Comparison of ENCODE assay signal across 8 mouse cellular contexts in genomic region chr11:119228846-119229626, GRCm38 (mm10). TPM values are rescaled to one million over a fixed set of nuclear protein-coding genes. Genes with fewer than 3 reads are reported as not detected.
DNase-seq lines count a peak whose midpoint lies in the region; ATAC-seq lines count a peak whose summit lies in the region.

No protein-coding gene starts in this region.

- H3K4me2 ChIP-seq in lung, embryonic 16.5 days (ENCODE audit: low read depth, low read length): peak overlapping the region; percentile 98

- DNase-seq in CD8-positive naive resting alpha-beta T cell, adult 2 months (ENCODE audit: low read depth in 2 of 2, low spot score in 2 of 2): peak; percentile 48 to 63
- peak; percentile 65 for DNase-seq in adrenal gland, postnatal 25 days
- peak; percentile 95 for DNase-seq in forelimb bud, embryonic 11.5 days (ENCODE audit: low read depth, low spot score)
- peak; percentile 57 to 59 for DNase-seq in layer of hippocampus, adult 8-10 months (ENCODE audit: low spot score in 2 of 2)
- peak; percentile 53 for DNase-seq in thymus, postnatal 25 days

- no peaks in the 10 kb centered on the region for H3K36me3 ChIP-seq in lung, embryonic 16.5 days (ENCODE audit: control insufficient read depth, insufficient read depth, low read length)

- no peaks in the 10 kb centered on the region for H3K9me3 ChIP-seq in lung, embryonic 16.5 days (ENCODE audit: control insufficient read depth, low read length)

- WGBS in lung, embryonic 16.5 days: 2% methylated on average over 34 of the region's 34 CpGs

- H3K27me3 ChIP-seq in lung, embryonic 16.5 days (ENCODE audit: control insufficient read depth, insufficient read depth, low read depth, low read length): no peaks in the 10 kb centered on the region

- H3K4me3 ChIP-seq in lung, embryonic 16.5 days (ENCODE audit: low read length): peak overlapping the region; percentile 72

- peak overlapping the region; percentile 91 for H3K9ac ChIP-seq in lung, embryonic 16.5 days (ENCODE audit: low read length)

- peak overlapping the region; percentile 12; the same call in 1 of the 2 replicates for H3K27ac ChIP-seq in lung, embryonic 16.5 days (ENCODE audit: low read length)

- peaks cover 32% of the 10 kb centered on the region for H3K4me1 ChIP-seq in lung, embryonic 16.5 days (replicated peaks; ENCODE audit: control insufficient read depth, insufficient read depth, low read length)

- peak; percentile 81 to 83 for ATAC-seq in hematopoietic stem cell, adult 5-6 weeks (replicated peaks in 1 of 2; ENCODE audit: insufficient read depth in 1 of 2, low FRiP score in 2 of 2, low TSS enrichment in 1 of 2, low read depth in 1 of 2, poor library complexity in 2 of 2, severe bottlenecking in 2 of 2)
- peak; percentile 79 for ATAC-seq in lung, embryonic 16.5 days (ENCODE audit: low read depth)
- peak; percentile 51 for ATAC-seq in neutrophil, adult 5-6 weeks (ENCODE audit: extremely low read depth, insufficient number of reproducible peaks, low FRiP score, poor library complexity, severe bottlenecking)

RNA-seq across cellular contexts. Expression of gene Ccdc40, which starts 0.7 kb away (rescaled TPM):
- total RNA-seq in adrenal gland, postnatal 25 days (2021): 0.29 and 1.7 TPM in 2 replicates
- total RNA-seq in hematopoietic stem cell, adult 5-6 weeks (2017): 16.1 and 17.6 TPM in 2 replicates
- total RNA-seq in layer of hippocampus, adult 8-10 months (2022): 1 to 10 TPM; 1.6 to 3.1 (median 2.4) TPM
- 6.3 and 9.2 TPM in 2 replicates for polyA plus RNA-seq in lung, embryonic 16.5 days (2015; fragmentation: Nextera tagmentation; extraction: Ambion mirVana)
- total RNA-seq in neutrophil, adult 5-6 weeks (2017): not detected in 2 replicates

RNA-seq across cellular contexts. Expression of gene Tbc1d16, which starts 0.7 kb away (rescaled TPM):
- total RNA-seq in adrenal gland, postnatal 25 days (2021): 12.7 and 14.3 TPM in 2 replicates
- 5.5 TPM in 2 replicates for total RNA-seq in hematopoietic stem cell, adult 5-6 weeks (2017)
- 10 to 100 TPM; 35.4 to 39.4 (median 36.7) TPM for total RNA-seq in layer of hippocampus, adult 8-10 months (2022)
- polyA plus RNA-seq in lung, embryonic 16.5 days (2015; fragmentation: Nextera tagmentation; extraction: Ambion mirVana): 19.4 and 20.0 TPM in 2 replicates
- 0.12 and 0.23 TPM in 2 replicates for total RNA-seq in neutrophil, adult 5-6 weeks (2017)

RNA-seq across cellular contexts. Expression of gene Gaa, which starts 38.7 kb away (rescaled TPM):
- 101 and 102 TPM in 2 replicates for total RNA-seq in adrenal gland, postnatal 25 days (2021)
- total RNA-seq in hematopoietic stem cell, adult 5-6 weeks (2017): 24.5 and 39.6 TPM in 2 replicates
- 100 to 1,000 TPM; 336 to 359 (median 339) TPM for total RNA-seq in layer of hippocampus, adult 8-10 months (2022)
- polyA plus RNA-seq in lung, embryonic 16.5 days (2015; fragmentation: Nextera tagmentation; extraction: Ambion mirVana): 77.7 and 78.1 TPM in 2 replicates
- total RNA-seq in neutrophil, adult 5-6 weeks (2017): 13.0 and 13.5 TPM in 2 replicates

Comparison
In these comparisons a context has a peak if more than half of its experiments do, and no peak if none do; other contexts are left out.
1. Peak in every context shown above with its lines: DNase-seq, ATAC-seq, H3K4me3 ChIP-seq and H3K27ac ChIP-seq.